Mouse (Mus musculus) inflammation-experienced regulatory T-cells, adult 6 months (primary cell): ENCODE results near the gene Hist1h2bh. TPM values are rescaled to one million over a fixed set of nuclear protein-coding genes. Genes with fewer than 3 reads are reported as not detected.

Experiments
- ATAC-seq: one replicate; pipeline ENCODE4 v1.8.0; 2017
- polyA plus RNA-seq, 3 experiments: library from polyadenylated mRNA; unstranded; fragments of 100-300 nt; shearing (Covaris generic); gene quantifications; one replicate each; pipeline ENCODE4 v1.2.1; 2017

The Hist1h2bh gene
- polyA plus RNA-seq, 3 experiments from 2014 or later, result 0.38 to 0.89 TPM; not detected in 1

DNA sequence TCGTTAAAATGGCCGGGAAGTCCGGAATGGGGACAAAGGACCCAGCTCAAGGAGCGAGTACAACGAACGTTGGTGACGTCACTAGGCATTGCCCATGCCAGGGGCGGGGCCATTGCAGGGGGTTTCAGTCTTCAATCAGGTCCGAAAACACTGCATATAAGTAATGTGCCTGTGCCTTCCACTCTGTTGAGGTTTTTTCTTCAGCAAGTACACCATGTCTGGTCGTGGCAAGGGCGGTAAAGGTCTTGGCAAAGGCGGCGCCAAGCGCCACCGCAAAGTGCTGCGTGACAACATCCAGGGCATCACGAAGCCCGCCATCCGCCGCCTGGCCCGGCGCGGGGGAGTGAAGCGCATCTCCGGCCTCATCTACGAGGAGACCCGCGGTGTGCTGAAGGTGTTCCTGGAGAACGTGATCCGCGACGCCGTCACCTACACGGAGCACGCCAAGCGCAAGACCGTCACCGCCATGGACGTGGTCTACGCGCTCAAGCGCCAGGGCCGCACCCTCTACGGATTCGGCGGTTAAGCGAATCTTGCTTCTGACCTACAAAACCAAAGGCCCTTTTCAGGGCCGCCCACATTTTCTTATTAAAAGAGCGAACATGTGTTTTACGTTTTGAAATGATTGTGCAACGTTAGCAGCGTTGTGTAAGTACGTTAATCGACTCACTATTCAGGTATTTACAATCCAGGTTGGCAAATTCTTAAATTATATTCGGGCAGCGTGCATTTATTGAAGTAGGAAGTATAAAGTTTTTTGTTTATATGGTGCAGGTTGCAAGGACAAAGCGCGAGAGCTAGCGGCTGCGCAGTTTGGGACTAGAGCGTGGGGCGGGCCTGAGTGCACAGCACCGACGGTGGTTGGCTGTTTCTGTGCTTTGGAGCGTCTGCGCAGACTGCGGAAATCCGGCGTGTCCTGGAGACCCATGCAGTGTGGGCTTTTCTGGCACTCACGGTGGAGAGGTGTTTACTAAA, 12.0 kb downstream of the Hist1h2bh start, which contains the start of gene Hist1h4h:
TSS of gene Hist1h4h (plus strand) at position 150 of the 975 bp plus-strand sequence.
- peak; percentile 73 for ATAC-seq

GRCm38 (mm10) chr13:23530181-23530900, 12.9 kb downstream of the Hist1h2bh start:
- ATAC-seq, result peak; percentile 13

- ATAC-seq, result no peak
Observed at GRCm38 (mm10) chr13:23529480-23530165, 13.6 kb downstream of the Hist1h2bh start.

DNA sequence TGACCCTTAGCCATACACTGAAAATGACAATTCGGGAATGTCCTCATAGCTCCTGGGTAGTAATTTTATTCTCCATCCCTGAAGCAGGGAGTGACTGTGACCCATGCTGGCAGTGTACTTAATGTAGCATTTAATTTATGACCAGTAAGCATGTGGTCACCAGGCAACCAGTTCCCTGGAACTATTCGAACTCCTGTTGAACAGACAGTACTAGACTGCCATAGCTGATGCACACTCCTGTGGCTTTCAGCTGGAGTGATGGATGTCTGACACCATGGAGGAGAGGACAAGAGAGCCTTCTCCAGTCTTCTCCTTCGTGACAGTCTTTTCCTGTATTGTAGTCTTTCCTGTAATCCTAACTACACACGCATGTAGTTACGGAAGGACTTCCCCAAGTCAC, 14.2 kb downstream of the Hist1h2bh start:
- ATAC-seq, result no peak

GRCm38 (mm10) chr13:23526312-23526711, 16.9 kb downstream of the Hist1h2bh start:
- ATAC-seq, result peak; percentile 25

DNA sequence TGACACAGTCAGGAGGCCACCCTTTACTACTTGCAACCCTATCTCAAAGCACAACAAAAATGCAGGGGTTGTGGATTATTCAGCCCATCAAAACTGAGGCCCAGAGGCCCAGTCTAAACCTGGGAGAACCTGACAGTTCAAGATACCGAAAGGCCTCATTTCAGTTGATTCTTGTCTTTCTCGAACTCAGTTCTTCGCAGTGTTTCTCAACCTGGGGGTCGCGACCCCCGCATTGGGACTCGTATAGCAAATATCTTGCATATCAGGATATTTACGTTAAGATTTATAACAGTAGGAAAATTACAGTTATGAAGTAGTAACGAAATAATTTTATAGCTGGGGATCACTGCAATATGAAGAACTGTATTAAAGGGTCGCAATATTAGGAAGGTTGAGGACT, 17.3 kb downstream of the Hist1h2bh start:
- ATAC-seq, result no peak

DNA sequence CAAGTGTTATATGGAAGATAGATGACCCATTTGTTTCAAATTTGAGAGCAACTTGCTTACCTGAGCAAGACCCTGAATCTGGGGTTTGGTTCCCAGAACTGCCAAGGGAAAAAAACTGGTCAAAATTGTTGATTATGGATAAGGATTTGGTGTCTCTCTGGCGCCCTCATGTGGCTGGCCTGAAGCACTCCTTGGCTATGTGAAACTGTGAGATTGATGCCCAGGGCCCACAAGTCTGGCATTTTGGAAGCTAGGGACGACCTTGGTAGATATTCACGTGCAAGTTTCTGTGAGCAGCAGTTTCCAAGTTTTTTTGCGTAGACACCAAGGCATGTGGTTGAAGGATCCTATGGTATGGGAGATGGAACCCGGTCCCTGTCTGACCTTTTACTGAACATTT, 18.5 kb downstream of the Hist1h2bh start:
- ATAC-seq, result peak; percentile 57

- ATAC-seq, result no peak
Observed at GRCm38 (mm10) chr13:23523976-23524375, 19.2 kb downstream of the Hist1h2bh start.

- ATAC-seq, result peak; percentile 41
Observed at GRCm38 (mm10) chr13:23521703-23522102, 21.5 kb downstream of the Hist1h2bh start.

DNA sequence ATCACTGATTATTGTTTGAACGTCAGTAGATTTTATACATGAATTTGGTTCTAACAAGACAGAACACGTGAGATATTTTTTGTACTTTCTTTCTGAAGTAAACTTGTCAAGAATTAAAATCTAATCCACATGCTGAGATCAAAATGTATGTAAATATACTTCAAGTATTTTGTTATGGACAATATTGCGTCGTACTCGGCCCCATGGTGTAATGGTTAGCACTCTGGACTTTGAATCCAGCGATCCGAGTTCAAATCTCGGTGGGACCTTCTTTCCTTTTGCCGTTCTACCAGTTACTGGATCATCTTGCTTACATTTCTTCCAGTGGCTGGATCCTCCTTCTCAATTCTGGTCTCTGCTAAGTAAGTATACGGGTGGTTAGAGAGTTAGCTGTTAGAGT, 23.8 kb downstream of the Hist1h2bh start:
- peak; percentile 18 for ATAC-seq

DNA sequence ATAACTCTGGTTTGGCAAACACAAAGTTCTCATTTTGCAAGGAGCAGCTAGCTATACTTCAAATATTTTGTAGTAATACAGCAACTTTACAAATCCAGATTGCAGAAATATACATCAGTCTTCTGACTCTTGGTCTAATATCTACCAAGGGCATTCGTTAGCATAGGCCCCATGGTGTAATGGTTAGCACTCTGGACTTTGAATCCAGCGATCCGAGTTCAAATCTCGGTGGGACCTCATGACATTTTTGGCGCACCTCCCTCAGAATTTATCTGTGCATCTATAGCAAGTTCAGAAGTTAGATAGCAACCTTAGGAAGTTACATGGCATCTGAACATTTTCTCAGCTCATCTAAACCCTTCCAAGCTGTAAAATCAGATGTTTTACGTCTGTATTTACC, 24.3 kb downstream of the Hist1h2bh start:
- peak; percentile 33 for ATAC-seq

DNA sequence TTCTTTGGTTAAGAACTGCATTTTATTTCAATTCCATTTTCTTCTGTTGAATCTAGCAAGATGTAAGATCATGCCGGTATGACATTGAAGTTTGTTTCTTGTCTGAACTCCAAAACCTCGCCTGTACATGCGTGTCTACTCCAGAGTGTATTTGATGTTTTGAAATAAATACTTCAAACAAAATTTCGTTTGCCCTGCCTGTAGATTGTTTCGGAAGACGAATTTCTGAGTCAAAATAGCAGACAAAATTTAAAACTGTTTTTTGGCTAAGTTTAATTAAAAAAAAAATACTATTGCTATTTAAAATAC, 24.9 kb downstream of the Hist1h2bh start:
- ATAC-seq, result peak; percentile 9

DNA sequence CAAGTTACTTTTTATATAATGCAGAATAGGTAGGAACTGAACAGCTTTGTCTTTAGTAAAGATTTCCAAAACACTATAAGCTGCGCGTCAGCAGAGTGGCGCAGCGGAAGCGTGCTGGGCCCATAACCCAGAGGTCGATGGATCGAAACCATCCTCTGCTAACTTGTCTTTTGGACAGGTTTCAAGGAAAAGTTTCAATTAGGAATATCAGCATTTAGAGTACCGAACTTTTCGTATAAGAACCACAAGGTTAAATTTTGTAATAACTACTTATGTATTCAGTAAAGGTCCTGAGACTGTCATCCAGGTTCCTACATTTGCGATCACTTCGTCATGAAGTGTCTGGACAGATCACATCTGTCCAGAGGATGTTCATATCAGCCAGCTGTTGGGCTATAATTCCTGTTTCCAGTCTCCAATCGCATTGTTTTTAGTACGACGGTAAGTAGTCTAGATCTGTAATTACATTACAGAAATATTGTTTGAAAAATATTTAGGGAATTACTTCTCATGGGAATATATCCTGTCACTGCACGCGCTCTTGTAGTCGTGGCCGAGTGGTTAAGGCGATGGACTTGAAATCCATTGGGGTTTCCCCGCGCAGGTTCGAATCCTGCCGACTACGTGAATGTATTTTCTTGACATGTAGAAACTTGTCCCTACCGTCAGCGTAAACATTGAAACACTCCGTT, 25.4 kb downstream of the Hist1h2bh start:
- ATAC-seq, result peak; percentile 60

GRCm38 (mm10) chr13:23516822-23517602, 26.2 kb downstream of the Hist1h2bh start:
- ATAC-seq, result peak; percentile 41

- no peak for ATAC-seq
Observed at GRCm38 (mm10) chr13:23515826-23516620, 27.2 kb downstream of the Hist1h2bh start.

GRCm38 (mm10) chr13:23515281-23515680, 27.9 kb downstream of the Hist1h2bh start:
- ATAC-seq, result no peak

DNA sequence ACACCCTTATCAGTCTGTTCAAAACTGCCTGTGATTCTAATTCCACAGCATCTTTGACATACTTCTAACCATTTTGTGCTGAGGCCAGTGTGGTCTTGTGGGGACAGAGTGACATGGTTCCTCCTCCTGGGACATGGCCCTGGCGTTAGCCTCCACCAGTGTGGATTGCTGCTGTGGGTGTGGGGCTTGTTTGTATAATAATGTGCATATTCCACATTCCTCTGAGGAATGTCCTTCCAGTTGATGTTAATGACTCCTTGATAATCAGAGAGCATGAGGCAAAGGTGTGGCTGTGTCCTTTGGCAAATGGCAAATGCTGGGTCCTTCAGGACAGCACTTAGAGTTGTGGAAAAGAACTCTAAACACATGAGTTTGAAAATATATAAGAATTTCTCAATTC, 29.7 kb downstream of the Hist1h2bh start:
- ATAC-seq, result no peak

DNA sequence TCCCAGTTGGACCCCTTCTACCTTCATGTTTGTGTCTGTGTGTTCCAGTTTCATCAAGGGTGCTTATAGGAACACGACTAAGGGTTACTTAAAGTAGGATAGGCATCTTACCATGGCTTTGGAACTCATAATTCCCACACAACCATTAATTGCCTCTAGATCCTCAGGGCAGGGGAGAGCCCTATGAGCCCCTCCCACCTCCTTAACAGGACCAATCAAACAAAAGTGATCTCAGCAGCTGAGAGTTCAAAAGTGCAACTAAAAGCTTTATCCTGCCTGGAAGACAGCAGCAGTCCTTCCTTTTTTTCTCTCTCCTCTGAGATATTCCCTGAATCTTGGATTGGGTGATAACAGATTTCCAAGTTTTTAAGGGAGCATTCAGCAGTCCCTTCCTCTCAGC, 33.1 kb downstream of the Hist1h2bh start:
- ATAC-seq, result no peak

GRCm38 (mm10) chr13:23506819-23507515, 36.2 kb downstream of the Hist1h2bh start:
- ATAC-seq, result no peak

- no peak for ATAC-seq
Observed at GRCm38 (mm10) chr13:23506351-23506750, 36.8 kb downstream of the Hist1h2bh start.
